ENCODE assay signal across 21 mouse cellular contexts in the genomic region with DNA sequence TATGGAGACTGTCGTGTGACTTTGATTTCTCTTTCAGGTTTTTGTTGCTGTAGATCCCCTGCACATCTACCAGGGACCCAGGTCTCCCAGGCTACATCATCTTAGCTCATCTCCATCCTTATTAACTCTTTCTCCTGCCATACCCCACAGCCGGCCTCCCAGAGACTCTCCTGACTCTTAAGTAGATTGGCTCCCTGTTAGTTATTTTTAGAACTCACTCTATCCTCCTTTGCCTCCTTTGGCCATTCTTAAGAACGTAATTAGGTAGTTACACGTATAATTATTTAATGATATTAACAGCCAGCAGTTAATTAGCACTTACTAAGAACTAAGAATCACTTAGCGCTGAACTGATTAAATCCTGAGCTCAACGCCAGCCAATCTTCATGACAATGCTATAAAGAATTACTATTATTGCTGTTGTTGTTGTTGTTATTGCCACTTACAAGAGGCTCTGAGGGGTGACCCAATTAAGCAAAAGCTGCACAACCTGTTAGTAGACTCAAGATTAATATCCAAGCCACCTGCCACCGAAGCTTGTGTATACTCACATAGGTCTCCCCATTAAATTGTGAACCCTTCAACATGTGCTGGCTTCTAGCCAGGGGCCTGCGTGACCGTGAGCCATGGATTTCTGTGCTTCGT.
DNase-seq lines count a peak whose midpoint lies in the region; ATAC-seq lines count a peak whose summit lies in the region.
"Had no signal": no experiment of that assay in that cellular context is flagged by ENCODE, and none has a peak within 500 bp of the region (broad histone marks: within the 10 kb centered on the region; RNA-seq: fewer than 3 reads in every experiment).

No protein-coding gene starts in this region.

- no peak overlapping the region for H3K4me3 ChIP-seq in forebrain, embryonic 12.5 days (replicated peaks)
- H3K4me3 ChIP-seq in forebrain, embryonic 10.5 days, result no peak overlapping the region
- no peak overlapping the region for H3K4me3 ChIP-seq in forebrain, embryonic 14.5 days (ENCODE audit: low read depth, low read length)
- H3K4me3 ChIP-seq: embryonic facial prominence, embryonic 13.5 days; embryonic facial prominence, embryonic 15.5 days; erythroblast, embryonic 14.5 days had no signal

- peaks cover 46% of the 10 kb centered on the region for H3K27me3 ChIP-seq in forebrain, embryonic 12.5 days
- H3K27me3 ChIP-seq in forebrain, embryonic 10.5 days (ENCODE audit: poor library complexity, severe bottlenecking), result peaks cover 25% of the 10 kb centered on the region
- H3K27me3 ChIP-seq in forebrain, embryonic 14.5 days (replicated peaks; ENCODE audit: control insufficient read depth, insufficient read depth, low read length), result no peaks in the 10 kb centered on the region

- DNase-seq in forebrain, embryonic 10.5 days (ENCODE audit: extremely low spot score, low spot score), result no peak
- peak; percentile 68 for DNase-seq in retina, postnatal 1 day
- DNase-seq in retina, embryonic 14.5 days (ENCODE audit: low spot score), result no peak
- peak; percentile 83 for DNase-seq in forebrain, embryonic 14.5 days (ENCODE audit: low spot score)
- DNase-seq in retina, postnatal 7 days (ENCODE audit: low read depth, low spot score), result peak; percentile 9
- no peak for DNase-seq in right cerebral cortex, postnatal 36 days (ENCODE audit: low spot score in 2 of 2)
- no peak for DNase-seq in lung, postnatal 36 days
- DNase-seq: adrenal gland, adult 8-10 months; adrenal gland, postnatal 14 days; adrenal gland, postnatal 36 days; cerebellum, adult 11 months; cerebellum, adult 18-20 months; cerebellum, adult 8-10 months; cerebellum, adult 9-11 months; cerebellum, postnatal 14 days; cerebellum, postnatal 36 days; embryo, embryonic 11 days had no signal

- no peak overlapping the region for H3K27ac ChIP-seq in forebrain, embryonic 12.5 days
- H3K27ac ChIP-seq in forebrain, embryonic 10.5 days, result no peak overlapping the region
- H3K27ac ChIP-seq in forebrain, embryonic 14.5 days (ENCODE audit: low read depth, low read length), result no peak overlapping the region
- H3K27ac ChIP-seq: embryonic facial prominence, embryonic 13.5 days; embryonic facial prominence, embryonic 15.5 days had no signal

- no peaks in the 10 kb centered on the region for H3K36me3 ChIP-seq in forebrain, embryonic 12.5 days (replicated peaks)
- no peaks in the 10 kb centered on the region for H3K36me3 ChIP-seq in forebrain, embryonic 10.5 days (replicated peaks)
- H3K36me3 ChIP-seq in forebrain, embryonic 14.5 days (ENCODE audit: control insufficient read depth, insufficient read depth, low read length), result no peaks in the 10 kb centered on the region
- H3K36me3 ChIP-seq: embryonic facial prominence, embryonic 13.5 days; embryonic facial prominence, embryonic 15.5 days had no signal

- ATAC-seq in forebrain, embryonic 12.5 days (ENCODE audit: low FRiP score), result peak; percentile 51; the same call in 1 of the 2 replicates
- peak; percentile 79 for ATAC-seq in forebrain, embryonic 14.5 days

- no peak overlapping the region for H3K9ac ChIP-seq in forebrain, embryonic 12.5 days
- no peak overlapping the region for H3K9ac ChIP-seq in forebrain, embryonic 14.5 days (ENCODE audit: low read length)
- H3K9ac ChIP-seq: embryonic facial prominence, embryonic 13.5 days; embryonic facial prominence, embryonic 15.5 days had no signal

- H3K9me3 ChIP-seq in forebrain, embryonic 12.5 days, result no peaks in the 10 kb centered on the region
- no peaks in the 10 kb centered on the region for H3K9me3 ChIP-seq in forebrain, embryonic 10.5 days
- H3K9me3 ChIP-seq in forebrain, embryonic 14.5 days (replicated peaks; ENCODE audit: control insufficient read depth, low read length), result no peaks in the 10 kb centered on the region
- H3K9me3 ChIP-seq: embryonic facial prominence, embryonic 13.5 days; embryonic facial prominence, embryonic 15.5 days had no signal

- 54% methylated on average over 10 of the region's 10 CpGs for WGBS in forebrain, embryonic 12.5 days
- WGBS in forebrain, embryonic 10.5 days, result 83% methylated on average over 10 of the region's 10 CpGs
- WGBS in forebrain, embryonic 14.5 days, result 11% methylated on average over 10 of the region's 10 CpGs

- H3K4me1 ChIP-seq in forebrain, embryonic 12.5 days, result peaks cover 6% of the 10 kb centered on the region; the same call in 1 of the 2 replicates
- no peaks in the 10 kb centered on the region for H3K4me1 ChIP-seq in forebrain, embryonic 10.5 days
- H3K4me1 ChIP-seq in forebrain, embryonic 14.5 days (ENCODE audit: control insufficient read depth, insufficient read depth, low read length), result no peaks in the 10 kb centered on the region; the same call in 1 of the 2 replicates

- H3K4me2 ChIP-seq in forebrain, embryonic 12.5 days, result no peak overlapping the region
- H3K4me2 ChIP-seq in forebrain, embryonic 14.5 days (ENCODE audit: low read length), result no peak overlapping the region
- H3K4me2 ChIP-seq: embryonic facial prominence, embryonic 13.5 days; embryonic facial prominence, embryonic 15.5 days had no signal

Comparison
In these comparisons a context has a peak if more than half of its experiments do, and no peak if none do; other contexts are left out.
1. DNase-seq: peak in retina, postnatal 1 day (single experiment), forebrain, embryonic 14.5 days (single experiment) and retina, postnatal 7 days (single experiment); none in forebrain, embryonic 10.5 days (single experiment), retina, embryonic 14.5 days (single experiment), right cerebral cortex, postnatal 36 days (0 of 2) and lung, postnatal 36 days (single experiment).